Mouse (Mus musculus) CH12.LX (cell line): ENCODE measurements around the gene Ace3.

Experiments used
- CHD2 ChIP-seq: IDR thresholded peaks from 2 replicates; pipeline ENCODE4 v1.6.1; 2011; ENCODE audit warnings: low read length, improper control_type of control experiment
- CTCF ChIP-seq, 2 experiments: IDR thresholded peaks in 1 of 2; conservative IDR thresholded peaks in 1 of 2; 2 replicates each; pipeline ENCODE4 v1.5.1; 2011 to 2012; ENCODE audit warnings: low read depth in 2 of 2, low read length in 2 of 2, improper control_type of control experiment in 1 of 2, inconsistent platforms in 1 of 2, mild to moderate bottlenecking in 1 of 2, moderate library complexity in 1 of 2
- EP300 ChIP-seq: IDR thresholded peaks from 2 replicates; pipeline ENCODE4 v1.6.1; 2011; ENCODE audit warnings: low read length, improper control_type of control experiment
- HCFC1 ChIP-seq: IDR thresholded peaks from 2 replicates; pipeline ENCODE4 v1.6.1; 2012; ENCODE audit warnings: low read depth, mild to moderate bottlenecking, inconsistent platforms, low read length, improper control_type of control experiment
- MAFK ChIP-seq: IDR thresholded peaks from 2 replicates; pipeline ENCODE4 v1.6.1; 2011; ENCODE audit warnings: low read length, improper control_type of control experiment; ENCODE audit not compliant: insufficient replicate concordance
- MYC ChIP-seq: IDR thresholded peaks from 2 replicates; pipeline ENCODE4 v1.6.1; 2011; ENCODE audit warnings: low read depth, mild to moderate bottlenecking, improper control_type of control experiment, low read length
- POLR2A ChIP-seq: IDR thresholded peaks from 2 replicates; pipeline ENCODE4 v1.6.1; 2011; ENCODE audit warnings: low read depth, mild to moderate bottlenecking, improper control_type of control experiment, low read length
- USF2 ChIP-seq: conservative IDR thresholded peaks from 2 replicates; pipeline ENCODE4 v1.6.1; 2011; ENCODE audit warnings: low read depth, low read length, improper control_type of control experiment
- ZKSCAN1 ChIP-seq: IDR thresholded peaks from 2 replicates; pipeline ENCODE4 v1.6.1; 2012; ENCODE audit warnings: low read depth, inconsistent platforms, low read length, improper control_type of control experiment, borderline replicate concordance

GRCm38 (mm10) chr11:105958566-105958965 lies 35.9 kb upstream of the Ace3 start:
- no peak for TF ChIP-seq POLR2A
- no peak for TF ChIP-seq CHD2
- TF ChIP-seq EP300: no peak
- TF ChIP-seq USF2: no peak
- TF ChIP-seq CTCF (conservative IDR thresholded peaks at IDR 0.05 in 1 of 2, IDR thresholded peaks at IDR 0.05 in 1 of 2; ENCODE audit: low read depth in 2 of 2, low read length in 2 of 2): no peak
- TF ChIP-seq HCFC1: no peak
- TF ChIP-seq ZKSCAN1: no peak
- TF ChIP-seq MYC: no peak
- TF ChIP-seq MAFK: no peak
